Mouse (Mus musculus): ENCODE measurements at regions not wholly inside any gene's neighbourhood (a gene's known extent, or its start where the extent isn't known, plus 50 kb on each side); places are given as distances from the start of the nearest gene placed in this dataset.

GRCm38 (mm10) chr14:98477416-98477815 lies 307.9 kb upstream of the Dach1 start:
- no peak for DNase-seq

GRCm38 (mm10) chr14:98471803-98472509 lies 302.4 kb upstream of the Dach1 start:
- no peak for DNase-seq

DNA sequence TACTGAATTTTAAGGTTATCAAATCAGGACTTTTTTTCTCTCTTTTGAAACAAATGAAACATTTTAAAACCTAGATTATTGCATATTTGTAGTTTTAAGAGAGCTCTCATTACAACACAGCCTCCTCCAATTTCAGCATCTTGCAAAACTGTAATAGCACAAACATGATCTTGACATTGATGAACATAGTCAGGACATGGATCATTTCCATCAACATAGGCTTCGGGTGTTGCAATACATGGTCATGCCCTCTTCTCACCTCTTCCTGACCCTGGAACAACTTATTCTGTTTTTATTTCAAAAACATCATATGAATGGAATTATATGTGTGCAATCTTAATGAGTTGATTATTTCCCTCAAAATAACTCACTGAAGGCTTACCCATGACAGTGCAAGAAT lies 284.9 kb upstream of the Dach1 start:
- no peak for DNase-seq

DNA sequence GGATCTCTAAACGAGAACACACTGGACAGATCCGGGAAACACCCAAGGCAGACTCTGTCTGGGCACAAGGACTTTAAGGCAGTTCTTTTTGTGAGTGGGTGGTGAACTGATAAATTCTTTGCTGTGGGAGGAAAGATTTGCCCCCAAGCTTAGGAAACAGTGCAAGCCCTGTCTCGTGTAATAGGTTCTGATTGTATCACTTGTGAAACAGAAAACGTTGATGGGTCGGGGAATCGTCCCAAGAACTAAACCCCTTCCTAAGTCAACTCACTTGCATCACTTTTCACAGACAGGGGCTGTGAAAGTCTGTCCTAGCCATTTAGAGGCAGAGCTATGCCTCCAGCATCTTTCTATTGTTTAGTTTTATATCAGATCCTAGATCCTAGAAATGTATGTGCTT lies 282.6 kb upstream of the Dach1 start:
- DNase-seq = no peak

DNA sequence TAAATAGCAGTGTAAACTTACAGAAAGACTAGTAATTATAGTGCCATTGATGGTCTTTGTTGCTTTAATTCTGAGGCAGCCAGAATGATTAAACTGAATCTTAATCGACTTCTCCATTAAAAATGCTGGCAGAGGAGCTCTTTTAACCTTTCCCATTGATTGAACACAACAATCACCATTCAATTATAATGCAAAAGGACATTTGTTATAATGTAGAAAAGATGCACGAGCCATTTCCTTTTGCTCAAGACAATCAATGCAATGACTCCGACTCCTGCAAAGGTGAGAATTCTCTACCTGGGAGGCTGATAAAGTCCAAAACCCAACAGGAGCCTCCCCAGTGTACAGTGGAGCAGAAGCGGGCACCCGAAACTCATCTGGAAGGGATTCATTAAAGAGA lies 280.0 kb upstream of the Dach1 start:
- no peak for DNase-seq

DNA sequence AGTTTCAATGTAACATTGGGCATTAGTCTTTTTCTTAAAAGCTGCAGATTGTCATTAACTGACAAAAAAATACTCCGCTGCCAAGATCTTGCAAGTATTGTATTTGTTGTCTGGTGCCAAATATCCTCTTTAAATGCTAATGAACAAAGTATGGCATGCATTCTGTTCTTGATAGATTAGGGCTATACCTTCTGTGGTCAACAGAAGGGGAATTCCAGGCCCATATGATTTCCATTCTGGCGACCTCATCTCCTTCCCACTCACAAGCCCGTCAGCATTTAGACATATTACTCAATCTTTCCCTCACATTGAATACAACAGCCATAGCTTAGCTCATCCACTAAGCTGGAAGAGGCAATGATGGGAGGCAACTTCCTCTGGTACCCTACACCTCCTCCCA lies 272.8 kb upstream of the Dach1 start:
- no peak for DNase-seq

- DNase-seq = no peak
These were observed 272.4 kb upstream of the Dach1 start for GRCm38 (mm10) chr14:98441954-98442353.

- no peak for DNase-seq
These were observed 262.4 kb upstream of the Dach1 start for GRCm38 (mm10) chr14:98431959-98432358.

GRCm38 (mm10) chr14:98417719-98418118 lies 248.2 kb upstream of the Dach1 start:
- DNase-seq = no peak

- DNase-seq = peak; percentile 6
These were observed 244.6 kb upstream of the Dach1 start for GRCm38 (mm10) chr14:98414201-98414600.

DNA sequence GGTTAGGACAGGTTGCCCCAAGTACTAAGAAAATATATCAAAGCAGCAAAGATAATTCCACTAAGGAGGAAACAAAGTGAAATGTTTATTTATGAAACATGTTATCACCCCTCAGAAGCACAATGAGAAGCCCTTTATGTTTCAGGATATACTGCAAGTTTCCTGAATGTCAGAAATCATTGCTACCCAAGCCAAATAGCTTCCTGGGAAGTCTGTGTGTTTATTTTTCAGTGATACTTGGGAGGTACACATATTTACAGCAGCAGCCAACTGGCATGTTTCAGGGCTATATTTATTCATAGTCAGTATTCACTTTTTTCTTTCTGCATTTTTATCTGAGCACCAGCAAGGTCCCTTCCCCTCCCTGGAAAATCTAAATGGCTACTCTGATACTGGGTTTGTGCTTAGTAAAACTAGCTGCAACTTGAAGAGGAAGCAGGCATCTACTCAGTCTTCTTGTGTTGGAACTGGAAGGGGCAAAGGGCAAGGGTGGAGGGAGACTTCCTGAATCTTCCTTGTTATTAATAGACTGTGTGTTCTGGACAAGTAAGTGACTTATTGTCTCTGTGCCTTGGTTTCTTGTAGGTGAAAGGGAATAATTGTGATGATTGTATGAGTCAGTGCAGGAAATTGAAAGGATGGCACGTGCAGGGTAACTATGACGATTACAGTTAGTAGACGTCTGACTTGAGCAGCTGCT lies 236.5 kb upstream of the Dach1 start:
- peak; percentile 23 for DNase-seq

DNA sequence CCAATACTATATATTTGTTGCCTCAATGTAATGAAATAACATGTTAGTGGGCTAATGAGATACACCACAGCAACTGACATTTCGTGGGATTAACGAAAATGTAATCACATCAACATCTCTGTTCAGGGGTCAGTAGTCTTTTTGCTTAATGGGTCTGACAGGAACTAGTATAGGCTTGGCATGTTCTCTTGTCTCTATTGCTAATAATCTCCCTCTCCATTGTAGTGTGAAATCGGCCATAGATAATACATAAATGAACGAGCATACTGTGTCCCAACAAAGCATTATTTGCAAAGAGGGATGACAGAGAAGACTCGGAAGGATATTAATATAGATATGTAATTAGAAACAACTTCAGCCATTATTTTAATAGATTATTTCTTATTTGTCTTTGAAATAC lies 234.5 kb upstream of the Dach1 start:
- no peak for DNase-seq

DNA sequence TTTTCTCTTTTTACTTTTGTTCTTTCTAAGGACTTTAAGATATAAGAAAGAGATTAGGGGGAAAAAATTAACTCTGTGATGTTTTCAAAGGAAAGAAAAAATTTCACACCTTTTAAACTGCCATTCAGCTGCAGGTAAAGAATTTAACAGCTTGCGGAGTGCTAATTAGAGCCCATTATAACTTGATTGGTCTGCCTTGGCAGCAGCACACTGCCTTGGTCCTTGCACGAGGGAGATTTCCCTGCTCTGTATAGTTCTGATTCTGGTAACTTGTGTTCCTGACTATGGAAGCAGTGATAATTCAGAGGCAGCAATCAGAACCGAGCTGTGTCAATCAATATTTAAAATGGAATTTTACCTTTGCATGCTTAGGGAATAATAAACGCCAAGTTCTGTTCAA lies 218.3 kb upstream of the Dach1 start:
- DNase-seq = no peak

Measured in lung, postnatal 36 days (tissue).